Mouse (Mus musculus) stomach, postnatal 0 days (tissue): Measurements from ENCODE around the gene Mttp.

Experiments used
- CTCF ChIP-seq: IDR thresholded peaks from 2 replicates; pipeline ENCODE4 v1.5.1; 2016; ENCODE audit warnings: antibody characterized with exemption, low read depth, mild to moderate bottlenecking, moderate library complexity
- EP300 ChIP-seq: optimal IDR thresholded peaks from 2 replicates; pipeline ENCODE3; 2016; ENCODE audit warnings: antibody characterized with exemption

DNA sequence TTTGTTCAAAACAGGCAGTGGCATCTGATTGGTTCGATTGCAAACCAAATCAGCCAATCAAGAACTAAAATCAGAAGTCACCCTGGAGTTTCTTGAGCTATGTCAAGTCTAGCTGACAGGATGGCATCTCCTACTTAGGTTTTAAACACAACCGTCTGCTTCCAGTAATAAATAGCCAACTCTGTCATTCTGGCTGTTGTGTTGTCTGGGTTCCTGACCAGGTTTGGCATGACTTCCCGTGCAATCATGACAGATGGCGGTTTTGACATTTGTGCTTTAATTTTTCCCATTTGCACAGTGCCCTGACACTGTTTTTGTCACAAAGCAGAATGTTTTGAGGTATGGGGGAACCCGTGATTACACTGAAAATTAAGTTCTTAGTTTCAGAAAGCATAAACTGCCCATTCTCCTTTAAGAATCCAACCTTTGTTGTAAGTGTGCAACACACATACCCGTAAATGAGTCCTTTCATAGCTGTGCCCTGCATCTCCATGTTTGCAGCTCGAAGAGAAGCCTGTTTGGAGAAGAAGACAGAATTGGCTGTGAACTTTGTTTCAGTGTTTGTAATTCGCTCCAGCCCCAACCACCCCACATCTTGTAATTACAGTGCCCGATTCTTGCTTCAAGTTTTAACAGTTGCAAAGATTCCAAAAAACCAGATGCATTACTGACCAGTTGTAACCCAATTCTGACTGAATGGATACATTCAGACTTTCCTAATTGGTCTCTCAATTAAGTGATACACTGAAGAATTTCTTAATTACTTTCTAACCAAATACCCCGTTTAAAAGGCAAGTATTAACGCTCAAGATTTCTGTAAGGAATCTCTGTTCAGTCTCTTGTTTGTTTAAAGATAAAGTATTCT, 67.1 kb downstream of the Mttp start:
- TF ChIP-seq EP300 (no peak), CTCF (no peak)
